Mouse (Mus musculus) brown adipose tissue, adult 24 weeks (tissue): ENCODE results near the gene Wdr43. TPM values are rescaled to one million over a fixed set of nuclear protein-coding genes. Genes with fewer than 3 reads are reported as not detected.

ENCODE experiments used
- H3K27ac ChIP-seq: fragments of 200-500 bp; replicated peaks from 2 replicates; pipeline ENCODE4 v1.5.1; 2012; ENCODE audit warnings: low read depth, mild to moderate bottlenecking, low read length
- H3K4me1 ChIP-seq: fragments of 200-500 bp; 2 replicates; pipeline ENCODE4 v1.6.1; 2012; ENCODE audit warnings: low read length, mixed read lengths; ENCODE audit not compliant: control insufficient read depth, insufficient read depth, insufficient read length
- H3K4me3 ChIP-seq: fragments of 200-500 bp; 2 replicates; pipeline ENCODE4 v1.5.1; 2012; ENCODE audit warnings: low read depth, mild to moderate bottlenecking, low read length, moderate library complexity; ENCODE audit not compliant: insufficient read depth
- polyA plus RNA-seq: library from polyadenylated mRNA; stranded (reverse); fragments of >200 nt; gene quantifications from 2 replicates; pipeline ENCODE4 v1.2.4, GENCODE M21; 2012; ENCODE audit not compliant: missing spikeins, insufficient read depth, insufficient read length

The Wdr43 gene
- polyA plus RNA-seq, 1 experiment: 16.5 TPM

DNA sequence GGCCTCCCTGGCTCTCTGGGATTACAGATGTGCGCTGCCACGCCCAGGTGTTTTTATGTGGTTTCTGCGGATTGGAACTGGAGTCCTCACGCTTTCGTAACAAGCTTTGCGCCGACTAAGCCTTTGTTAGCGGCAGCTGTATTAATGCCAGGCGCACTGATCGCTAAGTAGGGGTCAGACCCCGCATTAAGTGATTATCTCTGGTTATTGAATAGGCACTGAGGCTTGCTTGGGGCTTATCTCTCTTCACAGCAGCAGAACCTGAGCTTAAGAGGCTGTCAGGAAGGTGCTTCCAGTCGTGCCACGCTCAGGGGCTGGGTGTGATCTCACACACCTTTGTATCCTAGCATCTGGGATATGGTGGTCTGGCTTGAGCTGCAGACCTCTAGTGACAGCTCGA lies 66.0 kb downstream of the Wdr43 start:
- no peaks in the 10 kb centered on the region for H3K4me1 ChIP-seq
- H3K4me3 ChIP-seq: no peak overlapping the region
- H3K27ac ChIP-seq: no peak overlapping the region

GRCm38 (mm10) chr17:71682379-71682778 lies 66.7 kb downstream of the Wdr43 start:
- no peak overlapping the region for H3K27ac ChIP-seq
- no peak overlapping the region for H3K4me3 ChIP-seq
- H3K4me1 ChIP-seq: no peaks in the 10 kb centered on the region

- no peak overlapping the region for H3K27ac ChIP-seq
Observed at GRCm38 (mm10) chr17:71683281-71683680, 67.6 kb downstream of the Wdr43 start.

GRCm38 (mm10) chr17:71684103-71684608 lies 68.5 kb downstream of the Wdr43 start:
- Histone ChIP-seq H3K4me3 (no peak overlapping the region), H3K4me1 (no peaks in the 10 kb centered on the region), H3K27ac (no peak overlapping the region)

More at GRCm38 (mm10) chr17:71683281-71683680, 67.6 kb downstream of the Wdr43 start:
- Histone ChIP-seq H3K4me1 (no peaks in the 10 kb centered on the region), H3K4me3 (no peak overlapping the region)

DNA sequence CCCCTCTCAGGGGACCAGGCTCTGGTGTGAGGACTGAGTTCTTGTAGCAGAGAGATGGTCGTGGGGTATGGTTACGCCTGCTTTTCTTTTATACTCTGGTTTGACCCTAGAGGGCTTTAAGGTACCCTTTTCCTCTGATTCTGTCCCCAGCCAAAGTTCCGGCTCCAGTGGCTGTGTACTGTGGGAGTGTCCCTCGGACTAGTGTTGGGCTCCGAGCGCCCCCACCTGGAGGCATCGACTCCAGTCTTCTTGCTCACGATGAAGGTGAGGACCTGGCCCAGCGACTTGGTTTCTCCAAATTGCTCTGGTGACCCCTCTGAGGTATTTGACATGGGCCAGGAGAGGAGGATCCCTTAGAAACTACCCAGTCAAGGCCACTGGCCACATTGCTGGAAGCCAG lies 71.7 kb downstream of the Wdr43 start:
- Histone ChIP-seq H3K4me1 (no peaks in the 10 kb centered on the region), H3K27ac (no peak overlapping the region), H3K4me3 (no peak overlapping the region)

GRCm38 (mm10) chr17:71689903-71690302 lies 74.2 kb downstream of the Wdr43 start:
- Histone ChIP-seq H3K4me1 (no peaks in the 10 kb centered on the region), H3K27ac (no peak overlapping the region), H3K4me3 (no peak overlapping the region)

DNA sequence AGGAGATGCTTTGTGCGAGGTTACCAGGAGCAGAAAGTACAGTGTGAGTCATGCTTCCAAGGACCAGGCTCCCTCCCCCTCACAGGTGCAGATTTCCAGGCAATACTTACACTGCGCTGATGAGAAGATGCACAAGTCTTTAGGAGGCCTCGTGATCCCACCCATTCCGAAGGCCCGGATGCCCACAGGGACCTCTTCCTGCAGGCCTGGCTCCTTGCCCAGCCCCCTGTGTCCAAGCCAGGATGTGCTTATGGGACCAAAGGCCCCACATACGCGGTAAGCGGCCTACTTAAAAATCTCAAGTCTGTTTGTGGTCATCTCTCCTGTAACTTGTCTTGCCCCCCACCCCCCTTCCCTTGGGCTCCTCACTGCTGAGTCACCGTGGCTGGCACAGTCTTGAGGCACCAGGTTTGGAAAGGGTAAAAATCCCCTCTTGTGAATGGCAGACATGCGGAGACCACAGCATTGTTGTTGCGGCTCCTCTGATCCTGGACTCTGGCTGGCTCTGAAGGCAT lies 75.7 kb downstream of the Wdr43 start:
- no peak overlapping the region for H3K27ac ChIP-seq

DNA sequence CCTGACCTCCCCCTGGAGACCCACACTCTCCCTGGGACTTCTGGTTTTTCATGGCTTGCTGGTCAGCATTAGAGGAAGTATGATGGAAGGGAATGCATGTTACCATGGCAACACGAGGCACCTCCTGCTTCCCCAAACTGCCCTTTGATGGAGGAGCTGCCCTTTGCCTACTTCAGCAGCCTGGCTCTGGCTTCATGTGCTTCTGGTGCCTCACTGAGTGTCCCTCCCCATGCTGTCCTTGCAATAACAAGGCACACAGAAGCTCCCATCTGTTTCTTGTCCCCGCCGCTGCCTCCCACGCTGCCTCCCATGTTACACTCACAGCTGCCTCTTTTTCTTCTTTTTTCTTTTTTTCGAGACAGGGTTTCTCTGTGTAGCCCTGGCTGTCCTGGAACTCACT lies 77.6 kb downstream of the Wdr43 start:
- Histone ChIP-seq H3K4me1 (no peaks in the 10 kb centered on the region), H3K4me3 (no peak overlapping the region), H3K27ac (no peak overlapping the region)

More for the DNA sequence above, 75.7 kb downstream of the Wdr43 start:
- Histone ChIP-seq H3K4me3 (no peak overlapping the region), H3K4me1 (no peaks in the 10 kb centered on the region)

GRCm38 (mm10) chr17:71693780-71694179 lies 78.1 kb downstream of the Wdr43 start:
- Histone ChIP-seq H3K27ac (no peak overlapping the region), H3K4me3 (no peak overlapping the region), H3K4me1 (no peaks in the 10 kb centered on the region)

DNA sequence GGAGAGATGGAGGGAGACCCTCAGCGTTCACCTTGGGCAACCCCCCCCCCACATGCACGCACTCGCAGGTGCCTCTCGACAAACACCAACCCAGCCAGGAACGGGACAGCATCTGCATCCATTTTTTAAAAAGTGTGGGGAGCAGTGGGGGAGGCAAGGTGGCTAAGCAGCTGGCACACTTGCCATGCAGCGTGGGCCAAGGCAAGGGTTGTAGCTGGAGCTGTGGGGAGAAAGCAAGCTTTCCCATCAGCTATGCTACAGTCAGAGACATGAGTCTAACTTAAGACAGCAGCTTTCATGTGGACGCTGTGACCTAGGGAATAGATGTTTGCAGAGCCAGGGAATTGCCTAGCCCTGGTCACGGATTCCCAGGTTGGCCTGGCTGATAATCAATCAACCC lies 79.5 kb downstream of the Wdr43 start:
- H3K27ac ChIP-seq: no peak overlapping the region
- H3K4me1 ChIP-seq: no peaks in the 10 kb centered on the region
- no peak overlapping the region for H3K4me3 ChIP-seq

DNA sequence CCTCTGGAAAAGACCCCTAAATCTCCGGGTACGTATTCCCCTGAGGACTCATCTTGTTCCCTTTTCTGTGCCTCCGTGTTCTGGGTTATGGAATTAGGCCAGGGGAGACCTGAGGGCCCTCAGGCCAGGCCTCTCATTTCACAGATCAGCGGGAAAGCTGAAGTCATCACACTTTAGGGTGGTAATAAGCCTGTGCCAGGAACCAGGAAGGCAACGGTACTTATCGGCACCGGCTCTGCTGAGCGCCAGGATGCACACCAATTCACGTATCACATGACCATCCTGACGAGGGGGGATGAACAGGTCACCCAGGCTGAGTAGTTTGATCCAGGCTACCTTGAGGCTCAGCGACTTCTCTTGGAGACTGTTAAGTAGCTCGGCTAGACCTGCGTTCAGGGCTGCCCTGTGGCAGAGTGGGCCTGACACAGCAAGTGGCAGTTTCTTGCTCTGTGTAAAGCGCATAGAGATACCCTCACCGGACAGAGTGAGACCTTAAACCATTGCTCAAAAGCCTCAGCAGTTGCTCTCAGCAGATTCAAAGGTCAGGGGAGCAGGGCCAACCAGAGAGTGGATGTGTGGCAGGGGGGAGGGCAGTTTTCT lies 80.1 kb downstream of the Wdr43 start:
- Histone ChIP-seq H3K4me3 (no peak overlapping the region), H3K4me1 (no peaks in the 10 kb centered on the region), H3K27ac (no peak overlapping the region)

- no peak overlapping the region for H3K27ac ChIP-seq
- no peaks in the 10 kb centered on the region for H3K4me1 ChIP-seq
- H3K4me3 ChIP-seq: no peak overlapping the region
Observed at GRCm38 (mm10) chr17:71696396-71696795, 80.7 kb downstream of the Wdr43 start.

DNA sequence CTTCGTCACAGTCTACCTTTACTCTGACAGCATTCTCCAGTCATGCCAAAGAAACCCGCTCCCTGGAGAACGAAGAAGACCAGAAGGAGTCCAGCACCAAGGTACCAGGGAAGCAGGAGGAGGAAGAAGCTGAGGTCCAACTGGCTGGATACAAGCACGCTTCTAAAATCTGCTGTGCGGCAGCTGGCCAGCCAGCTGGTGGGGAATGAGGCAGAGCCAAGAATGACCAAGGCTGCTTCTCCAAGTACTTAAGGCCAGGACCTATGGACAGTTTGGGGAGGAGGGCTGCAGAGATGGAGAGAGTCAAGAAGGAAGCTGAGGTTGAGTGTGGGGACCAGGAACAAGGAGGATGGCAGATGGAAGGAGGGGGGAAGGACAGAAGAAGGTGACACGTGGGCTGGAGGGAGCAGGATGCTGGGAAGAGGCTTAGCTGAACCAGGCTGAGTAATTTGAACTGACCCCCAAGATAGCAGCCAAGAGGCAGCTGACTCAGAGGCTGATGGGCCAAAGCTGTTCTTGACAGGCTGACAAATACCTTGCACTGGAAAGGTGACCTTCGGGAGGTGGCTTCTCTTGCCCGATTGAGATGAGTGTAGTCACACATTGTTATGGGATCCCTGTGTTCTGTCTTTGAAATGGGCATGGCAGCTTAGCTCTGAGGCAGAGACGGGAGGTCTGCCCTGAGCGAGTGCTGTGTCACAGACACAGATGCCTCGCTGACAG lies 82.4 kb downstream of the Wdr43 start:
- Histone ChIP-seq H3K4me1 (no peaks in the 10 kb centered on the region), H3K27ac (no peak overlapping the region), H3K4me3 (no peak overlapping the region)

DNA sequence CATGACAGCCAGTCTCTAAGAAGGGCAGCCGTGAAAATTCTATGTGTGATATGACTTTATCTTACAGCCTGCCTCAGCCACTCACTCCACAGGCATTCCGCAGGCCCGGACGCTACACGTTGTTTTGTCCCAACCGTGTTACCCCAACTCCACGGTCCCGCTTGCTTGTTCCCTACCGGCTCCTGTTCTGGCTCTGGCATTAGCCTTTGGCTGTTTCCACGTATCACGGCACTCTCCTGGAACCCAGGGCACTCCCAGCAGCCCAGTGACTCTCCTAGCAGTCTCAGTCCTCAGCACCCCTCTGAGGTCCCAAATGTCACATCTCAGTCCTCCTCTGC lies 82.9 kb downstream of the Wdr43 start:
- no peak overlapping the region for H3K27ac ChIP-seq
- no peaks in the 10 kb centered on the region for H3K4me1 ChIP-seq
- no peak overlapping the region for H3K4me3 ChIP-seq

DNA sequence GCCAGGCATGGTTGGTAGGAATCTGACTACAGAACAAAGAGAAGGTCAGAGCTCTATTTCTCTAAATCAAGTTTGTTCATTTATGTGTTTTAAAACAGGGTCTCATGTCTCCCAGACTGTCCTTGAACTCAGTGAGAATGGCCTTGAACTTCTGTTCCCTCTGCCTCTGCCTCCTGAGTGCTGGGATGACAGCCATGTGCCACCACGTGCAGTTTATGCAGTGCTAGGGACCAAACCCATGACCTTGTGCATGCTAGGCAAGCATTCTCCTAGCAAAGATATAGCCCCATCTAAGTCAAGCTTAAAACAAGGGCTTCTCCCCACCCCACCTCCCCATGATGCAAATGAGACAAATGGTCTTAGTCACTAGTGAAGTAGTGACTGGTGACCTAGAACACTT lies 89.4 kb downstream of the Wdr43 start:
- no peak overlapping the region for H3K4me3 ChIP-seq
- H3K4me1 ChIP-seq: no peaks in the 10 kb centered on the region
- no peak overlapping the region for H3K27ac ChIP-seq
